Mouse (Mus musculus) heart, embryonic 16.5 days (tissue): ENCODE data around the gene Polr2l. TPM values are rescaled to one million over a fixed set of nuclear protein-coding genes. Genes with fewer than 3 reads are reported as not detected.

Experiments used
- ATAC-seq: fragments of 200-750 bp; cut with Nextera tagmentation; replicated peaks from 2 replicates; pipeline ENCODE4 v1.8.0; 2017; ENCODE audit warnings: moderate number of reproducible peaks; ENCODE audit not compliant: insufficient read depth, low FRiP score; ENCODE audit errors: extremely low read depth
- H3K27ac ChIP-seq: fragments of 300-500 bp; sonication (generic); 2 replicates; pipeline ENCODE4 v1.5.1; 2014; ENCODE audit warnings: mild to moderate bottlenecking, low read length, control low read depth, moderate library complexity
- H3K27me3 ChIP-seq: fragments of 300-500 bp; sonication (generic); 2 replicates; pipeline ENCODE4 v1.6.1; 2014; ENCODE audit warnings: low read length, mixed read lengths; ENCODE audit not compliant: control insufficient read depth, insufficient read depth
- H3K36me3 ChIP-seq: fragments of 300-500 bp; sonication (generic); 2 replicates; pipeline ENCODE4 v1.6.1; 2014; ENCODE audit not compliant: control insufficient read depth, insufficient read depth
- H3K4me1 ChIP-seq: fragments of 300-500 bp; sonication (generic); 2 replicates; pipeline ENCODE4 v1.6.1; 2014; ENCODE audit warnings: low read length, mixed read lengths; ENCODE audit not compliant: control insufficient read depth, insufficient read depth
- H3K4me2 ChIP-seq: fragments of 300-500 bp; sonication (generic); 2 replicates; pipeline ENCODE4 v1.6.1; 2014; ENCODE audit warnings: low read depth, mild to moderate bottlenecking, control low read depth, low read length
- H3K4me3 ChIP-seq: fragments of 300-500 bp; sonication (generic); 2 replicates; pipeline ENCODE4 v1.5.1; 2014; ENCODE audit warnings: mild to moderate bottlenecking, control low read depth, low read length
- H3K9ac ChIP-seq: fragments of 300-500 bp; sonication (generic); 2 replicates; pipeline ENCODE4 v1.6.1; 2014; ENCODE audit warnings: low read length, control low read depth
- H3K9me3 ChIP-seq: fragments of 300-500 bp; sonication (generic); replicated peaks from 2 replicates; pipeline ENCODE4 v1.6.1; 2016; ENCODE audit warnings: low read length; ENCODE audit not compliant: control insufficient read depth
- WGBS: fragments of 180-500 bp; shearing (Covaris S2); extraction: QIAGEN DNeasy Blood & Tissue Kit; methylation state at CpG from one replicate; pipeline ENCODE4 v1.1.7; 2014; 5-methylcytosine and 5-hydroxymethylcytosine counted together
- polyA plus RNA-seq: library from polyadenylated mRNA; unstranded; fragments of >200 nt; fragmentation: Nextera tagmentation; extraction: Ambion mirVana; gene quantifications from 2 replicates; pipeline ENCODE4 v1.2.1, GENCODE M21; 2015

Polr2l gene
- polyA plus RNA-seq, result 56.7 and 61.5 TPM in 2 replicates

DNA sequence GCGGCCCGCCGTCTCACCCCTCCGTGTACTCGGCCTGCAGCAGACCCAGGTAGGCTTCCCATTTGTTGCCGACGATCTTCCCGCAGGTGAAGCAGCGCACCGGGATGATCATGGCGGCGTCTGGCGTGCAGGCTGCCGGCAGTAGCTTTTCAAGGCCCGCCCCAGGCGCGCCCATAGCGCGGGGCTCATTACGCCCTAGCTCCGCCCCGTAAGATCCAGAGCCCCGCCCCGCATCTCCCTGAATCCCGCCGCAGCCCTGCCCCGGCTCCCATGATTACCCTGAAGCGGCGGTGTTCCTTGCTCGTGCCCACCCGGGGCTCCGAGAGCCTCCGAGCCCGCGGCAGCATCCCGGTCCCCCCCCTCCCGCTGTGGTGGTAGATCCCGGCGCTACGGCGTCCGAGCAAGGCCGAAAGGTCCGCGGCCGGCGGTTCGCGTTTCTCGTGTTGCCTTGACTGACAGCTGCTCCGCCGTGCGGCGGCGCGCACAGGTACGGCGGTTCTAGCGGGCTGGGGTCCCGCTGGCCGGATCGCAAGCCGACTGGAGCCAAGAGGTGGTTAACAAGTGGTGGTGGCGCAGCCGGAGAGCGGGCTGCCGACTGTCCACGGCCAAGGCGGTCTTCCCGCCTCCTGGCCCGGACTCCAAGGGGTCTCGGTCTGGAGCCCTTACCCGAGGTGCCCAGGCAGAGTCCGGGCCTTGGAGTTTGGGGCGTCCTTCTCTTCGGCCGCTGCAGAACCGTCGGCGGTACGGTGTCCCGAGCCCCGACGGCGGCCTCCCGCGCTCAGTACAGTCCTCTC is at the start of gene Polr2l, which contains the start of gene Tspan4:
Gene Polr2l (minus strand): TSS at position 122 of the 794 bp plus-strand sequence.
Gene Tspan4 (plus strand): TSS at position 230 of the 794 bp plus-strand sequence.
- H3K9me3 ChIP-seq, result no peaks in the 10 kb centered on the region
- H3K36me3 ChIP-seq, result peaks cover 21% of the 10 kb centered on the region
- under 1% methylated on average over 82 of the region's 87 CpGs for WGBS
- peak; percentile 71 for ATAC-seq
- H3K27me3 ChIP-seq, result no peaks in the 10 kb centered on the region
- H3K4me3 ChIP-seq, result peak within 1 kb of the TSS; percentile 70
- H3K4me1 ChIP-seq, result peaks cover 42% of the 10 kb centered on the region
- peak within 1 kb of the TSS; percentile 90 for H3K9ac ChIP-seq
- peak within 1 kb of the TSS; percentile 89 for H3K4me2 ChIP-seq
- H3K27ac ChIP-seq, result peak within 1 kb of the TSS; percentile 96

DNA sequence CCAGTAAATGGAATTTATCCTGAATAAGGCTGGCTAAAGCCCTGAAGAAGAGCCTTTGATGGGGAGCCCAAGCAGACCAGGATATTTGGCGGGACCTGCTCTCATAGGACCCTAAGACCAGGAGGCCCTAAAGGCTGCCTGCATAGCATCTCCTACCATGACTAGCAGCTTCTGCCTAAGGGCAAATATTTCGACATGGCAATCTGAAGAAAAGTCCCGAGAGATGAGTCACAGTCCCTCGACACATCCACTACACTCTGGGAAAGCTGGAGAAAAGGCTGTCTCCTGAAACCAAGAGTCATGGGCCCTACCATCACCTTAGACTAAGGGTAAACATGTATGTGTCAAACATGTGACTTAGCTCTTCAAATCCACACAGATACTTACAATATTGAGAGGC is 49.3 kb upstream of the Polr2l start:
- Histone ChIP-seq H3K4me3 (no peak overlapping the region), H3K4me2 (no peak overlapping the region), H3K9me3 (no peaks in the 10 kb centered on the region), H3K36me3 (peaks cover 20% of the 10 kb centered on the region), H3K27ac (no peak overlapping the region), H3K27me3 (no peaks in the 10 kb centered on the region), H3K9ac (no peak overlapping the region), H3K4me1 (peaks cover 9% of the 10 kb centered on the region)
- no peak for ATAC-seq
- WGBS, result 83% methylated on average over 4 of the region's 4 CpGs

DNA sequence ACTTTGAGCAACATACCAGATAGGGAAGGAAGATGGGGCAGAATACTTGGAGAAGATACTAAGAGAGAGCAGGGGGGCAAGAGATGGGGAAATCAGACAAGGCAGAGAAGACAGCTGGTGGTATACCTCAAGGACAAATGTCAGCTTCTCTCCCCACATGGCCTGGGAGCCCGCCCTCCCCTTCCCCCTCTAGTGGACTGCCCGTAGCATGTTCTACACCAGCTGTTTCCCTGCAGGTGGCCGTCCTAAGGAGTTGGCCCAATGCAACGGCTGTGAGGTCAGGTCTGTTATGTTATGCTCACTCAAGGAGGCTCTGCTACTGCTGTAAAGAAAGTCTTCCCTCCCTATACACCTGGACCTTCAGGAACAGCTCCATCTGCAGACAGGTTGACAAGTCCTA is 48.1 kb upstream of the Polr2l start:
- ATAC-seq, result no peak
- Histone ChIP-seq H3K4me3 (no peak overlapping the region), H3K9ac (no peak overlapping the region), H3K27me3 (no peaks in the 10 kb centered on the region), H3K36me3 (peaks cover 12% of the 10 kb centered on the region), H3K4me1 (peaks cover 19% of the 10 kb centered on the region), H3K4me2 (no peak overlapping the region), H3K27ac (no peak overlapping the region), H3K9me3 (no peaks in the 10 kb centered on the region)
- WGBS, result 41% methylated on average over 4 of the region's 4 CpGs

DNA sequence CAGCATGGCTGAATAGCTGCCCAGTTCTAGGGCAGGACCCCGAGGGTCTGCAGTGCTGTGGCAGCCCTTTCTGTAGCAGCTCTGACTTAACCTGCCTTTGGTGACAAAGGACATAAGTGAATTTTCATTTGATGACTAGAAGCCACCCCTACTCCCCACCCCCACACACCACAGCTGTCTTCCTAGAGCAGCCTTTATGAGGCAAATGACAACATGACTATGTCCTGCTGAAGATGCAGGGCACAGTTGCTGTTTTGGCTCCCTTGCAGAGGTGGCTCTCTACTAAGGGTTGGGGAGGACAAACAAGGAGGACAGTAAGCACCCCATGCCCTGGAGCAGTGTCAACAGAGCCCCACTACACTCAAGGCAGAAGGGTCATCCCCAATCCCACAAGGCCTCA is 44.9 kb upstream of the Polr2l start:
- no peak for ATAC-seq
- H3K27ac ChIP-seq, result peak overlapping the region; percentile 83
- no peak overlapping the region for H3K4me3 ChIP-seq
- no peaks in the 10 kb centered on the region for H3K9me3 ChIP-seq
- 0 out of 2 replicates have a peak, but pooled peaks cover 2% of the 10 kb centered on the region for H3K36me3 ChIP-seq
- no peak overlapping the region for H3K4me2 ChIP-seq
- no peak overlapping the region for H3K9ac ChIP-seq
- peaks cover 19% of the 10 kb centered on the region for H3K4me1 ChIP-seq
- no peaks in the 10 kb centered on the region for H3K27me3 ChIP-seq
- 52% methylated on average over 1 of the region's 1 CpGs for WGBS

DNA sequence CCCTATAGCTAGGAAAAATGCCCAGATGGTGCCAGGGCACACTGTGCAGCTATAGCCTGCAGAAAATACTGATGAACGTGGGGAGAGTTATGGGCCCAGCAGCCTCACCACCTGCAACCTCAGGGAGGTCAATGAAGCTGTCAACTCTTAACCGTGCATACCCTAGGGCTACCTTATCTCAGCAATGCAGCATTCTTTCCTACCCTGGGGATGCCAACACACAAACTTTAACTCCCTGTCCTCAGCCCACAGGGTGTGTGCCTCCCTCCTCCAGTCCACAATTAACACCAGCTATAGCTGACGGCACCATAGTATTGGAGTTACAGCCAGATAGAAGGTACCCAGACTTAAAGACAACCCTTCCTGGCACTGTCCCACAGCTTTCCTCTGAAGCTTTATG is 44.0 kb upstream of the Polr2l start:
- Histone ChIP-seq H3K4me1 (peaks cover 19% of the 10 kb centered on the region), H3K4me3 (no peak overlapping the region), H3K4me2 (no peak overlapping the region), H3K9me3 (no peaks in the 10 kb centered on the region), H3K36me3 (0 out of 2 replicates have a peak, but pooled peaks cover 2% of the 10 kb centered on the region), H3K27me3 (no peaks in the 10 kb centered on the region), H3K9ac (no peak overlapping the region; the same call in 1 of the 2 replicates), H3K27ac (peak overlapping the region; percentile 83)
- 37% methylated on average over 3 of the region's 3 CpGs for WGBS
- peak; percentile 72 for ATAC-seq

DNA sequence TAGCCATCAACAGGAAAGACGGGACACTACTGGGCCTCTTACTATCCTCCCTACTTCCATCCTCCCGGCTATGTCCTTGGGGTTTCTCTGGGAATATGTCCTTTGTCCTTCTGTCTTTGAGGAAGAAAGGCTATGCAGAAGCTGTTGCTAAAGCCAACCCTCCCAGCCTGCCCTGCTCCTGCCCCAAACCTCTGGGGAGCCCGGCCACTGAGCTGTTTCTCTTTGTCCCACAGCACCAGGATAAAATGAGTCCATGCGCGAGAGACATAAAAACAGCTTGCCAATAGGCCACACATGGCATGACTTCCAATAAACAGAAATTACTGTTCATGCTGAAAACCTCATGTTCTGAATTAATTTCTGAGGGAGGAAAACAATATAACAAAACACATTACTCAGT is 43.4 kb upstream of the Polr2l start:
- no peak for ATAC-seq
- Histone ChIP-seq H3K9ac (no peak overlapping the region), H3K9me3 (no peaks in the 10 kb centered on the region), H3K4me1 (peaks cover 19% of the 10 kb centered on the region), H3K27ac (peak overlapping the region; percentile 83), H3K27me3 (no peaks in the 10 kb centered on the region), H3K4me2 (no peak overlapping the region), H3K36me3 (peaks cover 3% of the 10 kb centered on the region; the same call in 1 of the 2 replicates), H3K4me3 (no peak overlapping the region)
- 89% methylated on average over 5 of the region's 5 CpGs for WGBS

DNA sequence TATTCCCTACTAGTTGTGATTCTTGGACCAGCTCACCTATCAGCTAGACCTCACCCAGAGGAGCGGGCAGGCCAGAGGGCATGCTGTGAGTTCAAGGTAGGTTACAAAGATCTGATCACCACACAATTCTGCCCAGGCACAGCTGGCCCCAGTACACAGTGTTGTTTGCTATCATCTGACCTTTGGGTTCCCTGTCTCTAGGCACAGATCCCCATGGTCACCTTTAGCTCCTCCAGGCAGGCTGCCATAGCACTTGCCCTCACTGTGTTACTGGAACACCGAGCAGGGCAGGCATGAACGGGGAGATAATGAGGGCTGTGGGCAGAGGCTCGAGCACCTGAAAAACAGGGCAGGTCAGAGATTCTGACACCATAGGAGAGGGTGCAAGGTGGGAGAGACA is 42.7 kb upstream of the Polr2l start:
- Histone ChIP-seq H3K27me3 (no peaks in the 10 kb centered on the region), H3K9ac (no peak overlapping the region), H3K4me3 (no peak overlapping the region), H3K27ac (no peak overlapping the region), H3K9me3 (no peaks in the 10 kb centered on the region), H3K4me2 (no peak overlapping the region), H3K36me3 (peaks cover 5% of the 10 kb centered on the region; the same call in 1 of the 2 replicates), H3K4me1 (peaks cover 19% of the 10 kb centered on the region)
- ATAC-seq, result no peak
- 77% methylated on average over 4 of the region's 4 CpGs for whole genome bisulfite sequencing

DNA sequence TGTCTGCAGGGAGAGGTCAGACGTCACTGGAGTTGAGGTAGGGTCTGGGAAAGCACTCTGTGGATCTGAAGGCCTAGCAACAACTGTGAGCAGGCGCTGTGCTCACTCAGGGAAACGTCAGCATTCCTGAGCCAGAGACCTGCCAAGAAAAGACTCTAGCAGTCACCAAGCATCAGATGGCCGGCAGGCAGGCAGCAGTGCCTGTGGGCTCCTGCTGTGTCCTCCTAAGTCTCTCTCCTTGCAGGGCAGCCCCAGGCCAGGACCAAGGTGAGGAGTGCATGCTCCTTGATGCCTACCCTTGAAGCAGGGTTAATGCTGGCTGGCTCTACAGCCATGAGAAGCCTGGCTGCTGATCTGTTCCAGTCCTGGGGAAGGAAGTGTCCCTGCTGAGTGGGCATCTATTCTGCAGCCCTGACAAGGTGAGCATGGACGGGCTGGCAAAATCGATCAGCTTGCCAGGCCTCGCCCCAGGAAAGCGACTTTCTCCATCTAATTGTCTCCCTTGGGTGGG is 35.8 kb upstream of the Polr2l start:
- Histone ChIP-seq H3K4me1 (peaks cover 16% of the 10 kb centered on the region), H3K36me3 (peaks cover 6% of the 10 kb centered on the region; the same call in 1 of the 2 replicates), H3K27me3 (no peaks in the 10 kb centered on the region), H3K9ac (no peak overlapping the region; the same call in 1 of the 2 replicates), H3K4me3 (no peak overlapping the region), H3K27ac (peak overlapping the region; percentile 56), H3K4me2 (no peak overlapping the region), H3K9me3 (no peaks in the 10 kb centered on the region)
- peak; percentile 70; the same call in 1 of the 2 replicates for ATAC-seq
- WGBS, result 67% methylated on average over 8 of the region's 8 CpGs

DNA sequence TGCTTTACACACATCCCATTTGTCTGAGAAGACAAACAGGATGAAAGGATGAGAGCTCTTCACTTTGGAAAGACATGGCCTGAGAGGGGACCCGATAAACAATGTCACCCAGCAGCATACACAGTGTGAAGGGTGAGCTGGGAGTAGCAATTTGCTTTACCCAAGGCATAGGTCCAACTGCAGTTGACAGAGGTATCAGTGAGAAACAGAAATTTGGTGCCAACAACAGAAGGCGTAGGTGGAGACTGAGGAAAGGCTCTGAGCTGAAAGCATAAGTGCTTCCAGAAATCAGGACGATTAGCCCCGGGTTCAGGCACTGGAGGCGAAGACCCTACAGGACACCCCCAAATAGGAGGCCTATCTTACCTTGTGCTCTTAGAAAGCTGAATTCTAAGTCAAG is 35.3 kb upstream of the Polr2l start:
- peak overlapping the region; percentile 52 for H3K27ac ChIP-seq
- peaks cover 16% of the 10 kb centered on the region for H3K4me1 ChIP-seq
- no peaks in the 10 kb centered on the region for H3K27me3 ChIP-seq
- no peak overlapping the region for H3K4me3 ChIP-seq
- H3K4me2 ChIP-seq, result no peak overlapping the region
- ATAC-seq, result no peak
- peaks cover 6% of the 10 kb centered on the region; the same call in 1 of the 2 replicates for H3K36me3 ChIP-seq
- H3K9ac ChIP-seq, result no peak overlapping the region
- WGBS, result 76% methylated on average over 5 of the region's 5 CpGs
- H3K9me3 ChIP-seq, result no peaks in the 10 kb centered on the region
